Mouse (Mus musculus) skeletal muscle tissue, adult 2 months (tissue): ENCODE measurements around the gene Bcl10.
"Not testable (repeated sequence)": the region's sequence is repeated elsewhere in the genome, so short reads cannot be mapped to it uniquely, and the experiment has no call there.

Experiments used
- DNase-seq: peaks from one replicate; pipeline ENCODE4 v3.0.0-alpha.2; 2012; ENCODE audit warnings: low read depth, low spot score

The Bcl10 gene

GRCm38 (mm10) chr3:145913263-145913662 is 9.3 kb upstream of the Bcl10 start:
- DNase-seq, result no peak

- DNase-seq, result not testable (repeated sequence)
Observed at GRCm38 (mm10) chr3:145913942-145914341, 8.7 kb upstream of the Bcl10 start.

- no peak for DNase-seq
Observed at GRCm38 (mm10) chr3:145916374-145916773, 6.2 kb upstream of the Bcl10 start.

GRCm38 (mm10) chr3:145916826-145917225 is 5.8 kb upstream of the Bcl10 start:
- DNase-seq, result no peak

- no peak for DNase-seq
Observed at GRCm38 (mm10) chr3:145922971-145923370, 367 bp downstream of the Bcl10 start.

GRCm38 (mm10) chr3:145923874-145924577 is 1.4 kb downstream of the Bcl10 start:
- peak; percentile 100 for DNase-seq

- no peak for DNase-seq
Observed at GRCm38 (mm10) chr3:145924649-145925337, 2.2 kb downstream of the Bcl10 start.

- no peak for DNase-seq
Observed at GRCm38 (mm10) chr3:145925506-145925905, 2.9 kb downstream of the Bcl10 start.

GRCm38 (mm10) chr3:145929525-145930400 is 7.2 kb downstream of the Bcl10 start:
- DNase-seq, result no peak

GRCm38 (mm10) chr3:145933845-145934244 is 11.2 kb downstream of the Bcl10 start:
- DNase-seq, result no peak

GRCm38 (mm10) chr3:145937505-145938404 is 15.2 kb downstream of the Bcl10 start, which contains the start of gene 2410004B18Rik:
Gene 2410004B18Rik (plus strand): TSS chr3:145938014.
- DNase-seq, result peak; percentile 87

- no peak for DNase-seq
Observed at GRCm38 (mm10) chr3:145938405-145939349, 16.1 kb downstream of the Bcl10 start.

- DNase-seq, result no peak
Observed at GRCm38 (mm10) chr3:145939402-145939801, 16.8 kb downstream of the Bcl10 start.

GRCm38 (mm10) chr3:145939971-145940370 is 17.4 kb downstream of the Bcl10 start:
- no peak for DNase-seq

- DNase-seq, result no peak
Observed at GRCm38 (mm10) chr3:145941971-145942370, 19.4 kb downstream of the Bcl10 start.

- no peak for DNase-seq
Observed at GRCm38 (mm10) chr3:145944348-145944747, 21.7 kb downstream of the Bcl10 start.

GRCm38 (mm10) chr3:145945904-145946303 is 23.3 kb downstream of the Bcl10 start:
- no peak for DNase-seq

GRCm38 (mm10) chr3:145946654-145947053 is 24.1 kb downstream of the Bcl10 start:
- no peak for DNase-seq

GRCm38 (mm10) chr3:145947539-145948204 is 25.1 kb downstream of the Bcl10 start:
- no peak for DNase-seq
